In the genomic region with DNA sequence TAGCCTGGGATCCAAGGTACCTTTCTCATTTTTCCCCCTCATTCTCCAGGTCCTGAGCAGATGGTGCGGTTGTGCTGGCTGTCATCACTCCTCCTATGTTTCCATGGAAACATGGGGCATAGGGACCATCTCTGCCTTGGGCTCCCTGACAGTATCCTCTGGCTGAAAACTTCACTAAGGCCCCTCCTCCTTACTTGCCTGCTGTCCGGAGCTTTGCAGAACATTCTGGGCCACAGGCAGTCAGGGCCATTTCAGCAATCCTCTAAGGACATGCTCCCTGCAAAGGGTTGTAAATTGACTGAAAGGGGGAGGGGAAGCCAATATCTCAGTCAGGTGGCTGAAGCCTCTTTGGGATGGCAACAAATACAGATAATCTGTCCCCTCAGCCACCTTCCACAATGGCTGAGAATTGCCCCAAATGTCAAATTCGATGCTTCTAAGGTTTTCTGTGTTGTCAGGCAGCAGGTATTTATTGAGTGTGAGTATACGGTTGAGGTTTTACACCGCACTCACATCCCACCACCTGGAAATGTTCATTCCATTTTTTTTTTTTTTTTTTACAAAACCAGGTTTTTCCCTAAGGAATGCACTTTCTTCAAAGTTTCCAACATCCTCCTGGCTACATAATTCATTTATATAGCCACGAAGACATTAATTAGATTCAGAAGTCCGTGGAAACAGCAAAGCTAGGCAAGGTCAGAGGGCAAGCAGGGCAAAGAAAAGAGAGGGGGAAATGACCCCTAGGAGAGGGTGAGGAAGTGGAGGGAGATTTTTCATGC, we compare ENCODE assay signal across 15 mouse cellular contexts. TPM values are rescaled to one million over a fixed set of nuclear protein-coding genes. Genes with fewer than 3 reads are reported as not detected.
A peak's percentile ranks its signal among the peaks of the same experiment; 100 is the strongest.
DNase-seq lines count a peak whose midpoint lies in the region; ATAC-seq and TF ChIP-seq lines count a peak whose summit lies in the region.
"Had no signal": no experiment of that assay in that cellular context is flagged by ENCODE, and none has a peak within 500 bp of the region (broad histone marks: within the 10 kb centered on the region; RNA-seq: fewer than 3 reads in every experiment).

No protein-coding gene starts in this region.

- WGBS in hindbrain, embryonic 11.5 days, result 23% methylated on average over 7 of the region's 7 CpGs
- 23% methylated on average over 7 of the region's 7 CpGs for WGBS in hindbrain, embryonic 16.5 days
- 33% methylated on average over 7 of the region's 7 CpGs for WGBS in forebrain, embryonic 12.5 days
- WGBS in limb, embryonic 11.5 days, result 3% methylated on average over 7 of the region's 7 CpGs

- no peak overlapping the region for H3K4me2 ChIP-seq in hindbrain, embryonic 11.5 days (replicated peaks; ENCODE audit: low read depth, low read length)
- no peak overlapping the region for H3K4me2 ChIP-seq in hindbrain, embryonic 16.5 days (ENCODE audit: low read length)
- H3K4me2 ChIP-seq in forebrain, embryonic 12.5 days, result no peak overlapping the region
- H3K4me2 ChIP-seq in limb, embryonic 11.5 days (ENCODE audit: low read depth, severe bottlenecking), result no peak overlapping the region

- H3K9me3 ChIP-seq in hindbrain, embryonic 11.5 days (ENCODE audit: control insufficient read depth, low read length), result no peaks in the 10 kb centered on the region
- H3K9me3 ChIP-seq in hindbrain, embryonic 16.5 days (ENCODE audit: control insufficient read depth, low read length), result no peaks in the 10 kb centered on the region
- H3K9me3 ChIP-seq in forebrain, embryonic 12.5 days, result no peaks in the 10 kb centered on the region
- no peaks in the 10 kb centered on the region for H3K9me3 ChIP-seq in limb, embryonic 11.5 days (ENCODE audit: control insufficient read depth, low read length)

- H3K4me1 ChIP-seq in hindbrain, embryonic 11.5 days (replicated peaks; ENCODE audit: control insufficient read depth, insufficient read depth, low read length), result peaks cover 14% of the 10 kb centered on the region
- peaks cover 27% of the 10 kb centered on the region for H3K4me1 ChIP-seq in hindbrain, embryonic 16.5 days (ENCODE audit: control insufficient read depth, insufficient read depth, low read depth, low read length)
- peaks cover 29% of the 10 kb centered on the region for H3K4me1 ChIP-seq in forebrain, embryonic 12.5 days
- H3K4me1 ChIP-seq in limb, embryonic 11.5 days (ENCODE audit: control insufficient read depth, insufficient read depth, low read length), result peaks cover 57% of the 10 kb centered on the region

- H3K9ac ChIP-seq in hindbrain, embryonic 11.5 days (ENCODE audit: low read depth, low read length), result no peak overlapping the region
- H3K9ac ChIP-seq in hindbrain, embryonic 16.5 days (ENCODE audit: low read depth, low read length), result no peak overlapping the region
- H3K9ac ChIP-seq in forebrain, embryonic 12.5 days, result no peak overlapping the region
- no peak overlapping the region for H3K9ac ChIP-seq in limb, embryonic 11.5 days (ENCODE audit: low read length)

- H3K4me3 ChIP-seq in hindbrain, embryonic 11.5 days (ENCODE audit: low read depth, low read length), result no peak overlapping the region
- H3K4me3 ChIP-seq in hindbrain, embryonic 16.5 days (ENCODE audit: low read length), result no peak overlapping the region
- H3K4me3 ChIP-seq in forebrain, embryonic 12.5 days (replicated peaks), result no peak overlapping the region
- H3K4me3 ChIP-seq in limb, embryonic 11.5 days (ENCODE audit: low read depth, low read length), result no peak overlapping the region
- no peak overlapping the region for H3K4me3 ChIP-seq in layer of hippocampus, adult 2 months

- DNase-seq in hindbrain, embryonic 11.5 days (ENCODE audit: low spot score), result peak; percentile 42
- peak; percentile 29 for DNase-seq in brain, adult 2 months (ENCODE audit: low read depth, low spot score)
- peak; percentile 66 for DNase-seq in limb, embryonic 11.5 days (ENCODE audit: low spot score)
- no peak for DNase-seq in layer of hippocampus, adult 2 months (ENCODE audit: low spot score in 2 of 2)
- DNase-seq in thymus, postnatal 25 days, result no peak
- no peak for DNase-seq in urinary bladder, postnatal 36 days (ENCODE audit: low spot score in 2 of 2)
- DNase-seq: cerebellum, adult 9-11 months; heart, adult 18-20 months; kidney, adult 8-10 months; layer of hippocampus, adult 9-11 months; lung, adult 2 months; thymus, adult 18-20 months had no signal

- H3K36me3 ChIP-seq in hindbrain, embryonic 11.5 days (ENCODE audit: control insufficient read depth, insufficient read depth, low read length), result no peaks in the 10 kb centered on the region
- H3K36me3 ChIP-seq in hindbrain, embryonic 16.5 days (ENCODE audit: control insufficient read depth, insufficient read depth, low read length), result no peaks in the 10 kb centered on the region
- no peaks in the 10 kb centered on the region for H3K36me3 ChIP-seq in forebrain, embryonic 12.5 days (replicated peaks)
- no peaks in the 10 kb centered on the region for H3K36me3 ChIP-seq in limb, embryonic 11.5 days (ENCODE audit: control insufficient read depth, insufficient read depth, low read length)

- H3K27ac ChIP-seq in hindbrain, embryonic 11.5 days (ENCODE audit: low read depth, low read length), result 0 out of 2 replicates have a peak overlapping the region, but pooled peaks have one; percentile 6
- H3K27ac ChIP-seq in hindbrain, embryonic 16.5 days (ENCODE audit: low read depth, low read length), result no peak overlapping the region
- H3K27ac ChIP-seq in forebrain, embryonic 12.5 days, result 0 out of 2 replicates have a peak overlapping the region, but pooled peaks have one; percentile 43
- peak overlapping the region; percentile 60 for H3K27ac ChIP-seq in limb, embryonic 11.5 days (replicated peaks; ENCODE audit: low read depth, low read length)
- no peak overlapping the region for H3K27ac ChIP-seq in layer of hippocampus, adult 2 months

- ATAC-seq in hindbrain, embryonic 11.5 days (ENCODE audit: low FRiP score), result no peak
- ATAC-seq in hindbrain, embryonic 16.5 days, result no peak
- ATAC-seq in forebrain, embryonic 12.5 days (ENCODE audit: low FRiP score), result 0 out of 2 replicates have a peak, but pooled peaks have one; percentile 24
- ATAC-seq in limb, embryonic 11.5 days (ENCODE audit: insufficient number of reproducible peaks, low FRiP score, low TSS enrichment, low read depth), result peak; percentile 45; the same call in 1 of the 2 replicates

- no peaks in the 10 kb centered on the region for H3K27me3 ChIP-seq in hindbrain, embryonic 11.5 days (ENCODE audit: control insufficient read depth, insufficient read depth, low read length)
- no peaks in the 10 kb centered on the region for H3K27me3 ChIP-seq in hindbrain, embryonic 16.5 days (replicated peaks; ENCODE audit: control insufficient read depth, insufficient read depth, low read length)
- H3K27me3 ChIP-seq in forebrain, embryonic 12.5 days, result 0 out of 2 replicates have a peak, but pooled peaks cover 3% of the 10 kb centered on the region
- no peaks in the 10 kb centered on the region for H3K27me3 ChIP-seq in limb, embryonic 11.5 days (ENCODE audit: control insufficient read depth, insufficient read depth, low read length)

- no peak for TF ChIP-seq CTCF in layer of hippocampus, adult 2 months (conservative IDR thresholded peaks at IDR 0.05)

RNA-seq across cellular contexts. Expression of a gene that starts 33.1 kb away (rescaled TPM):
- polyA plus RNA-seq in hindbrain, embryonic 11.5 days (2014; fragmentation: Nextera tagmentation; extraction: Ambion mirVana), result 19.7 and 25.6 TPM in 2 replicates
- polyA plus RNA-seq in hindbrain, embryonic 16.5 days (2015; fragmentation: Nextera tagmentation; extraction: Ambion mirVana), result 8.4 TPM in 2 replicates
- 15.1 and 25.7 TPM in 2 replicates for polyA plus RNA-seq in forebrain, embryonic 12.5 days (2016; fragmentation: Nextera tagmentation; extraction: Ambion mirVana)
- 43.9 and 46.8 TPM in 2 replicates for polyA plus RNA-seq in limb, embryonic 11.5 days (2014; fragmentation: Nextera tagmentation; extraction: Ambion mirVana)
- 100 to 1,000 TPM; 108 to 117 TPM for total RNA-seq in layer of hippocampus, adult 2 months (2021)
- polyA plus RNA-seq: C2C12 had no signal

Comparison
In these comparisons a context has a peak if more than half of its experiments do, and no peak if none do; other contexts are left out.
1. H3K27ac ChIP-seq: peak in hindbrain, embryonic 11.5 days (single experiment), forebrain, embryonic 12.5 days (single experiment) and limb, embryonic 11.5 days (single experiment); none in hindbrain, embryonic 16.5 days (single experiment) and layer of hippocampus, adult 2 months (single experiment).
2. ATAC-seq: peak in forebrain, embryonic 12.5 days (single experiment) and limb, embryonic 11.5 days (single experiment); none in hindbrain, embryonic 11.5 days (single experiment) and hindbrain, embryonic 16.5 days (single experiment).
3. DNase-seq: peak in hindbrain, embryonic 11.5 days (single experiment), brain, adult 2 months (single experiment) and limb, embryonic 11.5 days (single experiment); none in layer of hippocampus, adult 2 months (0 of 2), thymus, postnatal 25 days (single experiment) and urinary bladder, postnatal 36 days (0 of 2).